Mouse (Mus musculus): ENCODE data around the gene Sh2b1.

DNA sequence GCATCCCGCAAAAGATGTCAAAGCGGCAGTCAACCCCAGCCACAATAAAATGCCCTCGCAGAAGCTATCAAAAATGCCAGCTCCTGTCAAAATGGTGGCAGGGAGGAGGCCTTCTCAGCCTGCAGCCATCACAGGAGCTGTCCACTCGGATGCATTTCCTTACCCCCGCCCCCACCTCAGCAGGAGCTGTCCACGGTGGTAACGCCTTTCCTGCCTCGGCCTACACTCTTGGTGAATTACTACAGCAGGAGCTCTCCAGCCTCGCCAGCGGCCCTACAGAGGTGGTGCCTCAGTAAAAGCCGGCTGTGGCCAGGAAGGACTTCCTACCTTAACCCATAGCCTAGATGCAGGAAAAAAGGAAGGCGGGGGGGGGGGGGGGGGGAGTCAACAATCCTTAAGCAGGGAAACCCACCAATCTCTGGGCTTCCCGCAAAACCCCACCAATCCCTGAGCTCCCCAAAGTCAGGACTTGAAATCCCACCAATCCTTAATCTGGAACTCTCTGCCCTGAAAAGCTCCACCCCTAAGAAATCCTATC, 47.8 kb downstream of the Sh2b1 start:
- TF ChIP-seq CTCF (IDR thresholded peaks at IDR 0.05; ENCODE audit: low read depth) (no peak), EP300 (IDR thresholded peaks at IDR 0.05; ENCODE audit: low read depth) (no peak)

All from liver, embryonic 14.5 days (tissue).